17 mouse cellular contexts compared by ENCODE assay signal in genomic region chr1:192896076-192896475, GRCm38 (mm10). TPM values are rescaled to one million over a fixed set of nuclear protein-coding genes. Genes with fewer than 3 reads are reported as not detected.
"Had no signal": no experiment of that assay in that cellular context is flagged by ENCODE, and none has a peak within 500 bp of the region (broad histone marks: within the 10 kb centered on the region; RNA-seq: fewer than 3 reads in every experiment).

No protein-coding gene starts in this region.

- H3K27ac ChIP-seq: layer of hippocampus, adult 2 months; limb, embryonic 13.5 days; macrophage; neural tube, embryonic 15.5 days; stomach, postnatal 0 days had no signal

- H3K4me2 ChIP-seq: limb, embryonic 13.5 days; lung, embryonic 14.5 days; neural tube, embryonic 15.5 days had no signal

- H3K4me1 ChIP-seq: neural tube, embryonic 15.5 days had no signal

- H3K9ac ChIP-seq: limb, embryonic 13.5 days; lung, embryonic 14.5 days; neural tube, embryonic 15.5 days had no signal

- DNase-seq: kidney, adult 18-20 months; kidney, postnatal 10 days; kidney, postnatal 4 days; lung, embryonic 14.5 days; lung, postnatal 14 days; midbrain, embryonic 14.5 days; right cerebral cortex, adult 18-20 months; right cerebral cortex, postnatal 25 days; thymus, adult 2 months; thymus, postnatal 25 days had no signal

- H3K36me3 ChIP-seq: limb, embryonic 13.5 days had no signal

- H3K9me3 ChIP-seq: limb, embryonic 13.5 days; neural tube, embryonic 15.5 days had no signal

- H3K4me3 ChIP-seq: layer of hippocampus, adult 2 months; limb, embryonic 13.5 days; myocyte; neural tube, embryonic 15.5 days had no signal

- H3K27me3 ChIP-seq: limb, embryonic 13.5 days; neural tube, embryonic 15.5 days had no signal

RNA-seq across cellular contexts. Expression of gene Sertad4, which starts 40.5 kb away (rescaled TPM):
- total RNA-seq: liver, adult 2 months had no signal
- polyA plus RNA-seq: macrophage had no signal
